Mouse (Mus musculus) heart, adult 11 months (tissue): Measurements from ENCODE around the gene Rcor3.

Experiments
- DNase-seq: peaks from one replicate; pipeline ENCODE4 v3.0.0; 2022

Gene Rcor3

GRCm38 (mm10) chr1:192137926-192138910 is at the start of gene Rcor3:
Rcor3 (minus strand) TSS chr1:192138062.
- DNase-seq = peak; percentile 99

DNA sequence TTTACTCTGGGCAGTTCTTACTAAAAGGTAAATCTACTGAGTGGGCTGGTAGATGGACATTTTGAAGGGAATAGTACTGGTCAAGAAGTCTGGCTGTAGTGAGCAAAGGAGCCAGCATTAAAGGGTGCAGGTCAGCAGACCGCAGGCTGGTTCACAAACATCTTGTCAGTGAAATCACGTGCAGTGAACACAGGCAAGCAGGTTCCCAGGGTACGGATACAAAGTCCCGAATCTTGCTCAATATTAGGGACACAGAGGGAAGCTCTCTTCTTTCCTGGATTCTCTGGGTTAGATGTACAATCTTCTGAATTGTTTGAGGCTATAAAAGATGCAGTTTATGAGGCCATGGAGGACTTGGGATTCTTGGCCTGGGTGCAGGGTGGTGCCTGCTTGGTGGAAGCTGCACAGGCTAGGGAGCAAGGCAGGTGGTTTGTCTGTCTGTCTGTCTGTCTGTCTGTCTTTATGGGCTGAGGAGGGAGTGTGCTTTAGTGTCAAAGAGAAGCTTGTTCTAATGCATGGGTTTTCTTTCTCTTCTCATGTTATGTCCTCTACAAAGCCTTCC is 43.9 kb upstream of the Rcor3 start:
- DNase-seq = no peak

GRCm38 (mm10) chr1:192179877-192180276 is 42.0 kb upstream of the Rcor3 start:
- DNase-seq = no peak

DNA sequence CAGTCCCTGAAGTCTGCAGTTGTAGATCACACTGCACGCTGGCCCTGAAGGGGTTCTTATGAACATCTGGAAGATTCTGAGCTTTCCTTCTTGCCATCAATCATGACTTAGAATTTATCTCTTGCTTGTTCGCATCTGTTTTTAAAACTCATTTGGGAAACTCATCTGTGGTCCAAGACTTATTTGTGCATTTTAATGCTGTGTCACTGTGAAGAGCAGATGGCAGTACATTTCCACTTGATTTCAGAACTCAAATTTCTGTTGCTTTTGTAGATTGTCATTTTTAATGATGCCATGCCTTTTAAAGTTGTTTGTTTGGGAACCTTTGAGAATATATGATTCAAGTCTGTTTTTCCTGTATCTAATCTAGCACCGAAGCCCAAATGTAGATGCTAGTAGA is 33.6 kb upstream of the Rcor3 start:
- DNase-seq = no peak

- DNase-seq = no peak
Observed at GRCm38 (mm10) chr1:192151179-192151578, 13.3 kb upstream of the Rcor3 start.

DNA sequence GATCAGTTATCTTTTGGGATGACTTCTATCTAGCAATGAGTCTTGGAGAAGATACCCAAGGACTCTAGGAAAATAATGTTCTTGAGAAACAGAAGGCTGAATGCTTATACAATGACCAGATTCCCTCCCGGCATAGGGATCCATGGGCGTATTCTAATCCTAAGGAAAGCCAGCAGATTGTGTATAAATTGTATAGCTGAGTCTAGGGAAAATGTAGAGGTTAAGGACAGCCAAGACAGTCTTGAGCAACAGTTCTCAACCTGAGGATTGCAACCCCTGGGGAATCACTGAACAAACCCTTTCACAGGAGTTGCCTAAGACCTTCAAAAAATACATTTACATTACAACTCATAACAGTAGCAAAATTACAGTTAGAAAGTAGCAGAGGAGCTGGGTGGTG is 2.5 kb upstream of the Rcor3 start:
- DNase-seq = peak; percentile 59

- no peak for DNase-seq
Observed at GRCm38 (mm10) chr1:192137291-192137925, 454 bp downstream of the Rcor3 start.

DNA sequence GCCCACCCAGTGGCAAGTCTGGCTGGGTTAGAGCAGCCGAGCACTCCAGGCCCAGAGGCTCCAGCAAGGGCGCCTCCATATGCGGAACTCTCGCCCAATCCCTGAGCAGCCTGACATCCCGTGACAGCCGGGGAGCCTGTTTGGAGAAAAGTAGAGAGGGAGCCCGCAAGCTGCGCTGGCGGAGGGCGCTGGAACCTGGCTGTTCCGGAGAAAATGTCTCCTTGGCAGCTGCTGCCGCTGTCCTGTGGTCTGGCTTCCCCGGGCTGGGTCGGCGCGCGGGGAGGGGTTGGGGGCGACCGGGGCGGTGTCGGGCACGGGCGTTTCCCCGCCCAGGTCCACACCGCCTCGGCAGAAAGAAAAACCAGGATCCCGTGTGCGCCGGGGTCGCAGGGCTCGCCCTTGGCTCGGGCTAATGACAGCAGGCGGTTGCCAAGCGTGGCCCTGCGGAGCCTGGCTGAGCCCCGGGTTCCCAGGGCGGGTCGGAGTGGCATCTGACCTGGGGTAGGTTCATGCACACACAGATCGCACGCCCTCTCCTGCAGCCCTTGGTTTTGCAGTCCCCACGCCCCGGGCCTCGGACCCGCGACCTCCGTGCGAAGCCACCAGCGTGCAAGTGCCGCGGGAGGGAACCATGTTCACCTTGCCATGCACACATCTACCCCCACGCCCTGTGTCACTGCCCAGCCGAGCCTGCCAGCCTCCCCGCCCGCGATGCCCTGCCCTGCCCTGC is 1.1 kb downstream of the Rcor3 start:
- peak; percentile 99 for DNase-seq

DNA sequence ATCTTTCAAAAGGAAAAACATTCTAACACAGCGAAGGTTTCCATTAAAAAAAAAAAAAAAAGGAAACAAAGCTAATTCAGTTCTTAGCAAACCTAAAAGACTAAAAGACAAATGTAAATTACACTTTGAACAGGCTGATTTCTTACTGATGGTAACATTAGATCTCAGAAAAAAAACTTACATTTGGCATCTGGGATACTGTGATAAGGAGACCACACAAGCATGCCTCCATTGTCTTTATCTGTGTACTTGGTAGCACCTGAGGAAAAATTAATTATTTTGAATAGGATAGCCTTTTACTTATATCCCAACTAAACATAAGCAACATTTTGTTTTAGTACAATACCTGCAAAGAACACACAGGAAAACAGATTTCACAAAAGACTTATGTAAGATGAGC is 7.7 kb downstream of the Rcor3 start:
- no peak for DNase-seq

- no peak for DNase-seq
Observed at GRCm38 (mm10) chr1:192128343-192128742, 9.5 kb downstream of the Rcor3 start.

DNA sequence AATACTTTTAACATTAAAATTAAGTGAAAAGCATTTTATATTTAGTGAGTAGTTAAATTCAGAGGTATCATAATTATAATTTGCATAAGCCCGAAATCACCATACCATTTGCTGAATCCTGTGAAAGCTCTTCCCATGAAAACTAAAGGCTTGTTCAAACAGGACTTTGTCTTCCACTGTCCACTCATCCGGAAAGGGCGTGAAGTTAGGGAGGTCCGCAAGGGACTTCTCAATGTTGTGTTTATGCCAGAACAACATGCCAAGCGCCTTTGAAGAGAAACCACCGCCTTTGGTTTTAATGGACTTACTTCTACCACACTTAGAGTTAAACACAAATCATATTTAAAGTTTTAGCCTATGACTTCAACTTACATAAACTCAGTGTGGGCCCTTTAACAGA is 12.1 kb downstream of the Rcor3 start:
- DNase-seq = no peak

DNA sequence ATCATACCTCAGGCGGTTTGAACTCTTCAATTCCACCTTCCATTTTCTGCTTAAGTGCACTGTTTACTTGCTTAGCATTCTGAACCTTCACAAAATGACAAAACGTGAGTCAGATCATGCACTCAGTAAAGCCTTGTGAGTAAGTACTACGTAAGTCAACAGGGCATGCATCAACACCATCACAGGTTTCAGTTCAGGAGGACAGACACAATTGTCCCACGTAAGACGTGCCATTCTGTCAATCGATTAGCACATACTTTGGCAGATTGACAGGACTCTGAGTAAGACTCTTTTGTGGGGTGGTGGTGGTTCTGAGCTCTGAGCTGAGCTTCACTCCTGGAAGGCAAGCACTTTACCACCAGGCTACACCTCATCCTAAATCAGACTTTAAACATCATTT is 21.6 kb downstream of the Rcor3 start:
- DNase-seq = peak; percentile 67

- peak; percentile 41 for DNase-seq
Observed at GRCm38 (mm10) chr1:192115378-192115777, 22.5 kb downstream of the Rcor3 start.

- DNase-seq = peak; percentile 91
Observed at GRCm38 (mm10) chr1:192109169-192109568, 28.7 kb downstream of the Rcor3 start.

DNA sequence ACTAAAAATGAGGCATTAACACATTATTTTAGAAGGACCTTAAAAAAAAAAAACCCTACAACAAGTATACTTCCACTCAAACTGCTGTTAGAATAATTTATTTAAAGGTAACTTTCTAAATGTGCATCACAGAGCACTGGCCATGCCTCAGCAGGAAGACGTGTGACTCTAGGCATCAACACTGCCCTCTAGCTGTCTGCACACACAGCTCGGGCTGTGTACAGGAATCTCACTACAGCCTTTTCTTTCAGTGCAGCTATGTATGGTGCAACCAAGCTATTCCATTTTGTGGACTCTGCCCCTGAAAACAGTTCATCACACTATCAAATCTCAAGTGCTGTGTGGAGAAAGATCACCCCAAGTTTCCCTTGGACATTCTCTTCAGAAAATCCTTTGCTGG is 30.5 kb downstream of the Rcor3 start:
- peak; percentile 83 for DNase-seq

DNA sequence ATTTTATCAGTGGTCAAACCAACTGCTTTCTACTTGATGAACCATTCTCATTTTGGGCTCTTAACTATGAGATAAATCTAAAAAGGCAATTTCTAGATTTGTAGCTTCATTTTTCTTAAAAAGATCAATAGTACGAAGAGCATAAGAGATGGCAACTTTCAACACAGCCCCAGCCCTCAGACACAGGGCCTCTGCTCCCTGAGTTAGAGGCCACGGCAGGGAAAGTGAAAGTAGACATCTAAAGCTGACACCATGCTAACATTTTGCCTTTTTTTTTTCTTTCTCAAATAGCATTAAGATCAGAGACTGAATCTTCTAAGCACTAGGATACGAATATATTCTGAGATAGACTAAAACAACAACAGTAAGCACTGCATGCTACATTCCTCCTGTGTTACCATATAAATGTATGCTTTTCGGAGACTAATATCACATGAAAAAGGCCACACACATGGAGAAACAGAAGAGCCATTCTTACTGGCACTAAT is 31.9 kb downstream of the Rcor3 start:
- DNase-seq = peak; percentile 27

GRCm38 (mm10) chr1:192104021-192104420 is 33.8 kb downstream of the Rcor3 start:
- DNase-seq = peak; percentile 87

DNA sequence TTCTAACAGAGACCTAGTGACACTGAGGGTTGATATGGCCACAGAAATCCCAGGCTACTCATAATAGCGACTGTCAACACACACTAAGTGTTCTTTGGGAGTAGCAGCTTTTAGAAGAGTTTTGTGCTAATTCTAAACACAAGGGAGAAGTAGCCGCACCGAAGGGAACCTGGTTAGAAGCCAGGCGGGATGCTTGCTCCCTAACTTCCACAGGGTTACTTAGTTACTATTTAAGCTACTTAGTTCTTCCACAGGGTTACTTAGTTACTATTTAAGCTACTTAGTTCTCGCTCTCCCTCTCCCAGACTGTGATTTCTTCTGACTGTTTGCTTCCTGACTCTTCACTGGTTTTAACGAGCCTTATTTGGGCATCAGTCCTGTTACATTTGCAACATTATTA is 34.7 kb downstream of the Rcor3 start:
- DNase-seq = peak; percentile 51

- DNase-seq = peak; percentile 60
Observed at GRCm38 (mm10) chr1:192101359-192101758, 36.5 kb downstream of the Rcor3 start.

DNA sequence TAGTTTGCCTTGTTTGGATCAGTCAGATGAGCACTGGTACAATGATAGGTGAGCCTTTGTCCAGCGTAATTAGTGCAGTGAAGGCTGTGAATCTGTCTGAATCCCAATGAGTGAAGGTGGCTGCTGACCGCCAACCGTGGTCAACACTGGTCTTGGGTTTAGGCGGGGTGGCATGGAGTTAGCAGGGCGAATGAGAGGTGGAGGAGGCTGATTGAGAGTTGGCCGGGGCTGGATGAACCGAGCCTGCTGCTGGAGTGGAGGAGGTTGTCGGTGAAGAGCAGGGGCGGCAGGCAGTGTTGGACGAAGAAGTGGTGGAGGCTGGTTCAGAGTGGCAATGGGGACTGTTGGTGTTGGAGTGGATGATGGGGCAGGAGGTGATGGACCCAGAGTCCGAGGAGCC is 37.1 kb downstream of the Rcor3 start:
- peak; percentile 78 for DNase-seq

- peak; percentile 67 for DNase-seq
Observed at GRCm38 (mm10) chr1:192095626-192096025, 42.2 kb downstream of the Rcor3 start.

DNA sequence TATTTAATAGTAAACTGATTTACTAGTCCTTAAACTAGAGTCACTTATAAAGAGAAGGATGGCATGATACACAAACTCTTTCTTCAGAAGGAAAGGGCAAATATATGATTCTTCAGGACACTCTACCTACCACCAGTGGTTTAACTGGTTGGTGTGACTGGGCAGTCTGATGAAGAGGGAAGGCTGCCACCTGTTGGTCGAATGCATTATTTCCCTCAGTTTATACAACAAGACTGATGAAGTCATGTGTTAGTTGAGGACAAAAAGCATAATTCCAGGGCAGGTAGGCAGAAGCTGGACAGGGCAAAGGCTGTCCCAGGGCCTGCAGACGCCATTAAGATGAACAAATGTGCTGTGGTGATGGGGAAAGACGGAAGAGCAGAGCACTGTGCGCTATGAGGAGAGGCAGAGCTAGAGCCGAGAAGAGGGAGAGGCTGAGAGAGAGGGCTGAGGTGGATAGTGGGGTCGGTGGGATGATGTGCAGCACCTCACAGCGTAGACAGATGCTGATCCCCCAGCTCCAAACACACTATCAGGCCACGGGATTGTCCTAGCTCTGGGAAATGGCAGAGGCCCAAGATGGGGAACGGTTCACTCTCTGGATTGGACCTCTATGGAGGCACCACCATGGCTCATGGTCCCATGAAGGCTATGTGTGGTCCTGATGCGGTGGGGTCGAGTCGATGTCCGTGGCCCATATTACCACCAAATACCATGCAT is 43.3 kb downstream of the Rcor3 start:
- DNase-seq = peak; percentile 92
